Mouse (Mus musculus) left cerebral cortex, adult 9 months (tissue): ENCODE data around the gene Cript.

Source experiments
- DNase-seq, 2 experiments: peaks; one replicate each; pipeline ENCODE4 v3.0.0; 2022; ENCODE audit warnings: low spot score in 2 of 2

Gene Cript

GRCm38 (mm10) chr17:87025269-87025949 is at the start of gene Cript, which contains the start of gene Pigf:
Gene Cript (plus strand): TSS chr17:87025550.
Gene Pigf (minus strand): TSS chr17:87025406.
- peak; percentile 92 to 98 for DNase-seq

GRCm38 (mm10) chr17:86976387-86976786 is 49.0 kb upstream of the Cript start:
- DNase-seq, result no peak

GRCm38 (mm10) chr17:86978496-86978895 is 46.9 kb upstream of the Cript start:
- DNase-seq, result no peak

DNA sequence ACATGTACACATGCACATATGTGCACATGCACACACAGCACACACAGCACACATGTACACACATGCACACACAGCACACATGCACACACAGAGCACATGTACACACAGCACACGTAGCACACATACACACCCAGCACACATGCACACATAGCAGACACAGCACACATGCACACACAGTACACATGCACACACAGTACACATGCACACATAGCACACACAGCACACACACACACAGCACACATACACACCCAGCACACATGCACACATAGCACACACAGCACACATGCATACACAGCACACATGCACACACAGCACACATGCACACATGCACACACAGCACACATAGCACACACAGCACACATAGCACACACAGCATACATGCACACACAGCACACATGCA is 44.1 kb upstream of the Cript start:
- DNase-seq, result no peak

DNA sequence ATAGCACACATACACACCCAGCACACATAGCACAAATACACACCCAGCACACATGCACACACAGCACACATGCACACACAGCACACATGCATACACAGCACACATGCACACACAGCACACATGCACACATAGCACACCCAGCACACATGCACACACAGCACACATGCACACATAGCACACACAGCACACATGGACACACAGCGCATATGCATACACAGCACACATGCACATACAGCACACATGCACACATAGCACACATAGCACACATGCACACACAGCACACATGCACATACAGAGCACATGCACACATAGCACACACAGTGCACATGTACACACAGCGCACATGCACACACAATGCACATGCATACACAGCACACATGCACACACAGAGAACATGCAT is 43.6 kb upstream of the Cript start:
- no peak for DNase-seq

- DNase-seq, result no peak
Measured at GRCm38 (mm10) chr17:86982497-86982896, 42.9 kb upstream of the Cript start.

DNA sequence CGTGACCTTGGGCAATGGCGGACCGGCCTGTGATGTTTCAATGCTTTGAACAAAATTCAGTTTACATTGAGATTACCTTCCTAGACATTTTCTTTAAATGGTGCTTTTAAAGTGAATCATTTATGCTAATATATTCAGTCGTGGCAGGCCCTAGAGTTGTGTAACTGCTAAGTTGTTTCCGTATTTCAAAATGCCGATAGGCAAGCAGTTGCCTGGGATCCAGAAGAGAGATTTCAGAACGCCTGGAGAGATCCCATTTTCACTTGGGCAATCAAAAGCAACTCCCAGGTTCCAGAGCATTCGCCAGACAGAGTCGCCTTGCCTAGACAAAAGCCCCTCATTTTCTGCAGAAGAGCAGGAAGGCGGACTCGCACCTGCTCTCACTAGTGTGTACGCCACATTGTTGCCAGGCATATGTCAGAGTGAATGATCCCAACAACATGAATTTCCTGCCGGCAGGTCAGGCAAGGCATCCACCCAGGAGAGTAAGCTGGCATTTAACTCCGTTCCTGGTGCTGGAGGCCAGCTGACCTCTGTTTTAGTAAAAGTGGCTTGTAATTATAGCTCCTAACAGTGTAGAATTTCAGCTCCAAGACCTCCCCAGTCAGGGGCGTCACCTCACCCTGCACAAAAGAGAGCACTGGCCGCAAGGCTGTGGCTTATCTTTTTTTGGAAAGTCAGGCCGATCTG is 38.8 kb upstream of the Cript start:
- no peak for DNase-seq

DNA sequence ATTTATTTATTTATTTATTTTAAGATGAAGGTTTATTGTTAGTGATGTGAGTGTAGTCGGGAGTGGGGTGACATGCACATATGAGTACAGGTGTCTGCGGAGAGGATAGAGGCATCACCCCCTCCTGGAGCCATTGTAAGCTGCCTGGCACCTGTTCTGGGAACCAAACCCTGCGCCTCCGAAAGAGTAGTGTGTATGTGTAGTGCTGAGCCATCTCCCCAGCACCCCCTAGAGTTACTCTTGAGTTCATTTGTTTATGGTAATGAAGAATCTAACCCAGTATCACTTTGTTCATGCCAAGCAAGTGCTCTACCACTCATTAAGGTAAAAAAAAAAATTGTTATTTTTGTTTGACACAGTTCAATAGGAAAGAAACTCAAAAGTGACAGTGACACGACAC is 37.2 kb upstream of the Cript start:
- DNase-seq, result no peak

DNA sequence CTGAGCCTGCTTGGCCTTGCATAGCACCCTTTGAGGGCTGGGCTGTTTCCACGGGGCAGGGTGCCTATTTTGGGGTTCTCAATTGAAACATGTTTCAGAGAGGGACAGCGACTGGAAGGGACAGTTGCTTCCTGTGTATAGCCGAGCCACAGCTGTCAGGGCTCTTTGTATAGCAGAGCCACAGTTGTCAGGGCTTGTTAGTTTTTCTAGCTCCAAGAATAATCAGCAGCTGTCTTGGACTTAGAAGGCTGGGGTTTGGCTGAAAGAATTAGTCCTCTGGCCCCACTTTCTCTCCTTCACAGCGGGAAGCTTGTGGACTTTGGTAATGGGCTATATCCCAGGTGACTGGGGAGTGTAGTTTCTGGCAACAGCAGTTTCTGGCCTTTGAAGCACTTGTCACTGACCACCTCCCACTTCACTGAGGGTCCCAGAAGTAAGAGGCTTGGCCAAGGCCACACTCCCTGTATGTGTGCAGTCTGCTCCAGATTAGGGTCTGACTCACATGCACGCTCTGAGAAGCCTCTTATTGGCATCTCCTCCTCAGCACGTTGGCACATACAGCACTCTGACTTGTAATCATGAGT is 36.7 kb upstream of the Cript start:
- DNase-seq, result no peak

GRCm38 (mm10) chr17:86991306-86991705 is 34.0 kb upstream of the Cript start:
- no peak for DNase-seq

DNA sequence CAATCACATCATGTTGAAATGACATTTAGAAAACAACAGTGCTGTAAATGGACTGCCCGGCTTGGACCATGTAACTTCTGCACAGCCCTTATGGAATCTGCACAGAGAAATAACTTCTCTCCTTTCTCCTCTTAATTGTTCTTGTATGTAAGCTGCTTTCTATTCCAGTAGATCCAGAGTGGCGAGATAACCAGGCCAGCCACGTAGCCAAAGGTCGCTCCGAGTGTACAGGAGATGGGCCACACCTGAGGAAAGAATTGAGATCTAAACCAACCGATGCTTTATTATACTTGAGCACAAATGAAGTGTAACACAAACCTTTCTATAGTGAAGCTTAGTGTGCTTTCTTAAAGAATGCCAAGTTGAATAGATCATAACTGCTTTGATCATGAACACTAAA is 28.0 kb upstream of the Cript start:
- DNase-seq, result no peak

DNA sequence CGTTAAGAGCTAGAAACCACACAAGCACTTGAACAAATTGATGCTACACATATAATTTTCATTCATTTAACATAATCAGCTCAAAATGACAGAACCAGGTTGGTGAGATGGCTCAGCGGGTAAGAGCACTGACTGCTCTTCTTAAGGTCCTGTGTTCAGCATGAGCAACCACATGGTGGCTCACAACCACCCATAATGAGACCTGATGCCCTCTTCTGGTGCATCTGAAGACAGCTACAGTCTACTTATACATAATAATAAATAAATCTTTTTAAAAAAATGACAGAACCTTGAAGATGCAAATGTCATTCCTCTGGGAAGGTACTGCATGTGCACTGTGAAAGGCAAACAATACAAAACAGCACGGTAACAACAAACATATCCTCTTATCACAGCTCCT is 16.4 kb upstream of the Cript start:
- no peak for DNase-seq

GRCm38 (mm10) chr17:87011301-87012019 is 13.9 kb upstream of the Cript start:
- DNase-seq, result peak; percentile 31 to 80

GRCm38 (mm10) chr17:87019692-87020091 is 5.7 kb upstream of the Cript start:
- DNase-seq, result no peak

DNA sequence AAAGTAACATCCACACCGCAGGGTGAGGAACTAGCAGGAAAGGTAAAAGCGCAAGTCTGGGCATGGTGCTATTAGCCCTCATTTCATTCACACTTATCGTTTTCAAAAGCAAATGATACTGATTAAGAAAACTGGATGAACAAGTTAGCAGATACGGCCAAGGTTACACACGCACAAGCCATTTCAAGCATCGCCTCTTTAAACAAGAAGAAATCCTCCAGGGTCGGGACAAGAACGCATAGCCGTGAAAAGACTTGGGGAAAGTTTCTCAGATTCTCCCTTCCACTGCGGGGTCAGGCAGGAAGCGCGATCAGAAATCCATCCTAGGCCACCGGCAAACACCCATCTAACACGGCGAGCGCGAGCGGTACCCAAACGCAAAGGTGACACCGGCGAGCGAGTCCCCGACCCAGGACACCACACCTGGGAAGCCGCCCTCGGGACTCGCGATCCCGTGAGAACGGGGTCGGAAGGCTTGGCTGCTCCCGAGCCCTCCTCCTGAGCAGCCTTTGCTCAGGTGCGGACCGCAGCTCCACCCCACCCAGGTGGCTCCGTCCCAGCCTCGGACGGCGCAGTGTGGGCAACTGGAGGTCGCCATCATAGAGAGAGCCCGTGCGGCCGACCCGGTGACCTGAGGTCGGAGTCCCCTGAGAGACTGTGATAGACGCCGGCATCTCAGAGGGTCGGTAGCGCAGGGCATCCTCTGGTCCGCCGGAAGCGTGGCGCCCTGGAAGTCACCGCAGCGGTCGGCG is 683 bp upstream of the Cript start:
- no peak for DNase-seq

DNA sequence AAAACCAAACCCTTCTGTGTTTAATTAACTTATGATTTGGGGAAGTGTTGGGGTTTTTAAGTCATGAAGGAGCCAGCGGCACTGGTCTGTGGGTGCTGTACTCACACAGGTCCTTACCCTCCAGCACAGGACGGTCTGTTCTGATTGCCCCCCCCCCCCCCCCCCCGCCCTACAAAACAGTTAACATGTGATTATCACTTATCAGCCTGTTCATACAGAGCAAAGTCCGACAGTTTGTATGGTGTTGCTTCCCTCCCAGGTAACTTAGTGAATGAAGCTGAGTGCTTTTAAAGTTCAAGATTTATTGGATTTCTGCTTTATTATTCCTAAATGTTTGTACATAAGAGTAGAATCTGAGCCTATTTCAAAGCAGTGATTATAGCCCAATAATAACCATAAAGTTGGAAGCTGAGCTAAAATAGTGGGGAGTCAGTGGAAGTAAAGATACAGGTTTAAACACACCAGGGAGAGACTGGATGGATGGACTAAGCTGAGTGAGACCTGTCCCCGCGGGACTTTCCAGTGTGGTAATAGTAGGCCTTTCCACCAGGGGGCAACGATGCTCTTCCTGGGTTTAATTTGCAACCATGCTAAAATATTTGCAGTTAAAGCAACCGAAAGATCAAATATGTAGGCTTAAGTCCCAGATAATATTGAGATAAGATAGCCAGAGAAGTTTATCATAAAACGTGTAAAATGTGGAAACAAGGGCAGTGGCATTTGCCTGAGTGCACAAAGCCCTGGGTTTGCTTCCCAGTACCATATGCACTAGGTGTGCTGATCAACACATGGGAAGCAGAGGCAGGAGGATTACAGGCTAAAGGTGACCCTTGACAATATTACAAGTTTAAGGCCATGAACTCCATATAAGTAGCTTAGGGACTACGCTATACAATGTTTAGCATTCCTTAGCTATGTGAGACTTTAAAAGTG is 11.1 kb downstream of the Cript start:
- DNase-seq, result peak in 1 of 2 experiments; percentile 25

DNA sequence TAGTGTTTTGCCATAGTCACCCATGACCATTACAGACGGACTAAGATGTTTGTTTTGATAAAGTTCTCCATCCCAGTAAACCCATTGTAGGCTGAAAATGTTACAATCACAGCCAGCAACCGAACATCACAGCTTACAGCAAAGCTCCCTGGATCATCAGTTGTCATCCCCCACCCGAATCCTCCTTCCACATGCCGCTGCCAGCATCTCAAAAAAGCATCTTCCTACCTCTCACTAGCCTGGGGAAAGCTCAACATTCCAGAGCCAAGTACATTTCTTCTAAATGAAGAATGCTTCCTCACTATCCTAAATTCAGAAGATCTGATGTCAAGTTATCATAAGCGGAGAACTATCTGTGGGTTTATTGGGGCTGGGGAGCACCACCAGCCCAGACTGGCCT is 13.1 kb downstream of the Cript start:
- DNase-seq, result peak in 1 of 2 experiments; percentile 43

DNA sequence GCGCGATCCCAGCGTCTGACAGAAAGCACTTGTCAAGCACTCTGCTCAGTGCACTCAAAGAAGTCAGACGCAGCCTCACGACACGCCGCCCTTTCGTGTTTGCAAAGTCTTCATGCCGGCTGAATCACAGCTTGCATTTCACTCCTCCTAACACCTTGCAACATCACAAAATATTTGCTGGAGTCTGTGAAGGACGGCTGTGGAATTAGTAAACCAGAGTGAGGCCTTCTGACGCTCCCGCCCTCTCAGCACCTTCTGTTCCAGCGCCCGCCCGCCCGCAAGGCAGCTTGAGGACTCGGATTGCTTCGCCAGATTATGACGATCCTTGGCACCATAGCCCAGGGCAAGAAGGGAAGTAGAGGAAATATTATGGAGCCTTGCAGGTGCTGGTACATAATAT is 16.4 kb downstream of the Cript start:
- DNase-seq, result peak in 1 of 2 experiments; percentile 65

GRCm38 (mm10) chr17:87044364-87044763 is 19.0 kb downstream of the Cript start:
- peak; percentile 57 to 93 for DNase-seq

DNA sequence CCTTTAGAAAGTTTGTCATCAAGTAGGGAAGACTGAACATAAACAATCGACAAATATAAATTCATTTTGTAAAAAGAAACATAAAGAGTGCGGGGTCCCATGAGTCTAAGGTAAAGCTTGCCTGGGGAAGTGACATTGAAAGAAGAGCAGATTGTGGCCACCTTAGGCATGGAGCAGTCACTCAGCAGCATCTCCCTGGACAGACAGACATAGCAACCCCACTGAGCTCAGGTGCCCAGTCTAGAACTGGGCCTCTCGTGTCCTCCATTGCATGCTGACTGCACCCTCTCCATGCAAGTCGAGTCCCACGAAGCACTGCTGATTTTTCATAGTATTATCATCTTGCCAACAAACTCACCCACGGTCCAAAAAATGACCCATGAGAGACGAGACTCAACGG is 19.4 kb downstream of the Cript start:
- DNase-seq, result no peak

GRCm38 (mm10) chr17:87049696-87050095 is 24.3 kb downstream of the Cript start:
- no peak for DNase-seq
